Mouse (Mus musculus): ENCODE results near the gene Tshr. TPM values are rescaled to one million over a fixed set of nuclear protein-coding genes. Genes with fewer than 3 reads are reported as not detected.
"Not testable (repeated sequence)": the region's sequence is repeated elsewhere in the genome, so short reads cannot be mapped to it uniquely, and the experiment has no call there.

The Tshr gene
- polyA plus RNA-seq, 1 experiment from 2014 or later = 0.31 TPM

- Histone ChIP-seq H3K9me3 (ENCODE audit: control insufficient read depth, low read length) (no peaks in the 10 kb centered on the region), H3K27ac (ENCODE audit: low read depth, low read length) (no peak overlapping the region), H3K36me3 (ENCODE audit: control insufficient read depth, insufficient read depth, low read length) (peaks cover 12% of the 10 kb centered on the region), H3K9ac (ENCODE audit: low read length) (no peak overlapping the region), H3K4me2 (no peak overlapping the region), H3K4me3 (ENCODE audit: low read depth, low read length) (no peak overlapping the region), H3K4me1 (ENCODE audit: control insufficient read depth, insufficient read depth, low read length) (peaks cover 11% of the 10 kb centered on the region), H3K27me3 (ENCODE audit: control insufficient read depth, insufficient read depth, low read length) (peaks cover 2% of the 10 kb centered on the region)
- DNase-seq (ENCODE audit: low spot score, missing footprints) = no peak
- ATAC-seq (ENCODE audit: low FRiP score) = no peak
- WGBS = 97% methylated on average over 2 of the region's 2 CpGs
These were observed 195.3 kb downstream of the Tshr start for GRCm38 (mm10) chr12:91579665-91580064.

- Histone ChIP-seq H3K4me2 (no peak overlapping the region), H3K9me3 (ENCODE audit: control insufficient read depth, low read length) (no peaks in the 10 kb centered on the region; the same call in 1 of the 2 replicates), H3K27me3 (ENCODE audit: control insufficient read depth, insufficient read depth, low read length) (peaks cover 2% of the 10 kb centered on the region), H3K27ac (ENCODE audit: low read depth, low read length) (no peak overlapping the region), H3K4me1 (ENCODE audit: control insufficient read depth, insufficient read depth, low read length) (peaks cover 11% of the 10 kb centered on the region), H3K9ac (ENCODE audit: low read length) (no peak overlapping the region), H3K36me3 (ENCODE audit: control insufficient read depth, insufficient read depth, low read length) (peaks cover 9% of the 10 kb centered on the region), H3K4me3 (ENCODE audit: low read depth, low read length) (no peak overlapping the region)
- DNase-seq (ENCODE audit: low spot score, missing footprints) (no peak), ATAC-seq (ENCODE audit: low FRiP score) (no peak)
- 92% methylated on average over 6 of the region's 6 CpGs for WGBS
These were observed 197.1 kb downstream of the Tshr start for GRCm38 (mm10) chr12:91581204-91582070.

GRCm38 (mm10) chr12:91582362-91583002 is 198.1 kb downstream of the Tshr start:
- ATAC-seq (ENCODE audit: low FRiP score) (no peak), DNase-seq (ENCODE audit: low spot score, missing footprints) (no peak)
- Histone ChIP-seq H3K4me1 (ENCODE audit: control insufficient read depth, insufficient read depth, low read length) (peaks cover 18% of the 10 kb centered on the region), H3K4me2 (no peak overlapping the region), H3K9ac (ENCODE audit: low read length) (no peak overlapping the region), H3K27ac (ENCODE audit: low read depth, low read length) (no peak overlapping the region), H3K36me3 (ENCODE audit: control insufficient read depth, insufficient read depth, low read length) (peaks cover 9% of the 10 kb centered on the region), H3K9me3 (ENCODE audit: control insufficient read depth, low read length) (no peaks in the 10 kb centered on the region; the same call in 1 of the 2 replicates), H3K27me3 (ENCODE audit: control insufficient read depth, insufficient read depth, low read length) (peaks cover 2% of the 10 kb centered on the region), H3K4me3 (ENCODE audit: low read depth, low read length) (no peak overlapping the region)
- 80% methylated on average over 6 of the region's 6 CpGs for WGBS

DNA sequence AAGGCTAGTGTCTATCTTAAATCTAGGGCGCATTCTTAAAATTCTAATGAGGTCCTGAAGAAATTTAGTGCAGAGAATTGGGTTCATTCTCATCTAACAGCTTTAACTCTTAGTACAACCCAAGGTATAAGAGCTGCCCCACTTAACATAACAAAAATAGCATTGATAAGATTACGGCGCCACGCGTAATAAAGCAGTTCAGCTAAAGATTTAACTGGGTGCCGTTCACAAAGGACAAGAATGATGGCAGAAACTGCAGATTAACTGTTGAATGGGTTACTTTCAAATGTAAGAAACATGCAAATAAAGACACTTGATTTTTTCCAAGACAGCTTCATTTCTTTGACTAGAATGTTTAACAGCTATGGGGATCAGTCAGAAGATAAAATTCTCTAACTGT is 199.0 kb downstream of the Tshr start:
- Histone ChIP-seq H3K4me2 (no peak overlapping the region), H3K4me1 (ENCODE audit: control insufficient read depth, insufficient read depth, low read length) (peaks cover 18% of the 10 kb centered on the region), H3K27me3 (ENCODE audit: control insufficient read depth, insufficient read depth, low read length) (peaks cover 2% of the 10 kb centered on the region), H3K9me3 (ENCODE audit: control insufficient read depth, low read length) (no peaks in the 10 kb centered on the region; the same call in 1 of the 2 replicates), H3K27ac (ENCODE audit: low read depth, low read length) (no peak overlapping the region), H3K36me3 (ENCODE audit: control insufficient read depth, insufficient read depth, low read length) (peaks cover 5% of the 10 kb centered on the region), H3K4me3 (ENCODE audit: low read depth, low read length) (no peak overlapping the region), H3K9ac (ENCODE audit: low read length) (no peak overlapping the region)
- WGBS = 41% methylated on average over 6 of the region's 6 CpGs
- ATAC-seq (ENCODE audit: low FRiP score) = no peak
- no peak for DNase-seq (ENCODE audit: low spot score, missing footprints)

DNA sequence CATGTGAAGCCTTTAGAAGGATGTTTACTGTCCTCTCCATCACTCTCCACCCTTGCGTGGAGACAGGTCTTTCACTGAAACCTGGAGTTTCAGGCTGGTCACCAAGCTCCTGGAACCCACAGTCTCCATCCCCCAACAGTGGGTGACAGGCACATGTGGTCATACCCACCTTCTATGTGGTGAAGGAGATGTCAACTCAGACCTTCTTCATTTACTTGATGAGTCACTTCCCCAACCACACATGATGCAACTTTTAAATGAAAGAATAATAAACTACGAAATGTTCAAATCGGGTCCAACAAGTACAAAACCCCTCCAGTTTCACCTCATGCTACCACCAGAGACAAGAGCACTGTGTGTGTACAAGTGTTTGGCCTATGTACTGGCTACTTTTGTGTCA is 200.8 kb downstream of the Tshr start:
- Histone ChIP-seq H3K27me3 (ENCODE audit: control insufficient read depth, insufficient read depth, low read length) (peaks cover 2% of the 10 kb centered on the region), H3K9me3 (ENCODE audit: control insufficient read depth, low read length) (no peaks in the 10 kb centered on the region; the same call in 1 of the 2 replicates), H3K36me3 (ENCODE audit: control insufficient read depth, insufficient read depth, low read length) (peaks cover 4% of the 10 kb centered on the region), H3K4me1 (ENCODE audit: control insufficient read depth, insufficient read depth, low read length) (peaks cover 18% of the 10 kb centered on the region), H3K9ac (ENCODE audit: low read length) (no peak overlapping the region), H3K27ac (ENCODE audit: low read depth, low read length) (no peak overlapping the region), H3K4me3 (ENCODE audit: low read depth, low read length) (no peak overlapping the region), H3K4me2 (no peak overlapping the region)
- WGBS = 94% methylated on average over 3 of the region's 3 CpGs
- DNase-seq (ENCODE audit: low spot score, missing footprints) (no peak), ATAC-seq (ENCODE audit: low FRiP score) (no peak)

- not testable (repeated sequence) for H3K4me3 ChIP-seq (ENCODE audit: low read depth, low read length); H3K27me3 ChIP-seq (ENCODE audit: control insufficient read depth, insufficient read depth, low read length); H3K36me3 ChIP-seq (ENCODE audit: control insufficient read depth, insufficient read depth, low read length); H3K9ac ChIP-seq (ENCODE audit: low read length); H3K4me2 ChIP-seq; H3K27ac ChIP-seq (ENCODE audit: low read depth, low read length); H3K9me3 ChIP-seq (ENCODE audit: control insufficient read depth, low read length); DNase-seq (ENCODE audit: low spot score, missing footprints); ATAC-seq (ENCODE audit: low FRiP score)
- H3K4me1 ChIP-seq (ENCODE audit: control insufficient read depth, insufficient read depth, low read length) = peaks cover 19% of the 10 kb centered on the region
- WGBS = 97% methylated on average over 4 of the region's 4 CpGs
These were observed 201.5 kb downstream of the Tshr start for GRCm38 (mm10) chr12:91585815-91586214.

GRCm38 (mm10) chr12:91587077-91587476 is 202.7 kb downstream of the Tshr start:
- DNase-seq (ENCODE audit: low spot score, missing footprints) (peak; percentile 87), ATAC-seq (ENCODE audit: low FRiP score) (no peak)
- Histone ChIP-seq H3K4me1 (ENCODE audit: control insufficient read depth, insufficient read depth, low read length) (peaks cover 24% of the 10 kb centered on the region), H3K27me3 (ENCODE audit: control insufficient read depth, insufficient read depth, low read length) (peaks cover 2% of the 10 kb centered on the region; the same call in 1 of the 2 replicates), H3K4me2 (peak overlapping the region; percentile 54), H3K36me3 (ENCODE audit: control insufficient read depth, insufficient read depth, low read length) (peaks cover 3% of the 10 kb centered on the region), H3K9me3 (ENCODE audit: control insufficient read depth, low read length) (no peaks in the 10 kb centered on the region; the same call in 1 of the 2 replicates), H3K4me3 (ENCODE audit: low read depth, low read length) (peak overlapping the region; percentile 97), H3K27ac (ENCODE audit: low read depth, low read length) (no peak overlapping the region), H3K9ac (ENCODE audit: low read length) (peak overlapping the region; percentile 100)
- WGBS = 68% methylated on average over 3 of the region's 3 CpGs

DNA sequence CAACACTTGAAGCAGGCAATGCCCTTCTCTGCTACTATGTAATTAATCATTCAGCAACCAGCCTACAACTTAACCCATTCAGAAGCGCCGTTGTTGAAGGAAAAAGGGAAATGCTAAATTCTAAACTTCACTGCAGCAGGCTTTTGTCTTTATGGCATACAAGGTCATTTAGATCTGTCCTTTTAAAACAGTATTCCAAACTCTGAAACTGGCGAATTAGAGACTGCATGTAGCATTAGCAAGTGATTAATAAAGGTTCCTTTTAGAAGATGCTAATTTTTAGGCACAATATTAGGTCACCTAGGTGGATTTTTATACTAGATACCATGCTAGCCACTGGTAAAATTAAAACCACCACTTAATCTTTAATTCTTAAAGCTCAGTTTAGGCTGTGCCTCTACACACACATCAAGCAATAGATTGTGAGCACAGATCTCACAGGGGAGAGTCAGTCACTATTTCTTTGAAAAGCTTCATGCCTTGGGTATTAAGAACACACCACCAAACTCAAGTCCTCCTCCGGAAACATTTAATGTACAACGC is 203.2 kb downstream of the Tshr start:
- H3K27me3 ChIP-seq (ENCODE audit: control insufficient read depth, insufficient read depth, low read length) = no peaks in the 10 kb centered on the region; the same call in 1 of the 2 replicates
- peak overlapping the region; percentile 97 for H3K4me3 ChIP-seq (ENCODE audit: low read depth, low read length)
- no peaks in the 10 kb centered on the region; the same call in 1 of the 2 replicates for H3K9me3 ChIP-seq (ENCODE audit: control insufficient read depth, low read length)
- DNase-seq (ENCODE audit: low spot score, missing footprints) (peak; percentile 91), ATAC-seq (ENCODE audit: low FRiP score) (no peak)
- H3K4me2 ChIP-seq = peak overlapping the region; percentile 54
- no peak overlapping the region for H3K27ac ChIP-seq (ENCODE audit: low read depth, low read length)
- peak overlapping the region; percentile 100 for H3K9ac ChIP-seq (ENCODE audit: low read length)
- WGBS = 27% methylated on average over 5 of the region's 5 CpGs
- H3K4me1 ChIP-seq (ENCODE audit: control insufficient read depth, insufficient read depth, low read length) = peaks cover 24% of the 10 kb centered on the region
- peaks cover 3% of the 10 kb centered on the region for H3K36me3 ChIP-seq (ENCODE audit: control insufficient read depth, insufficient read depth, low read length)
